Mouse (Mus musculus): ENCODE data around the gene Mfsd12. TPM values are rescaled to one million over a fixed set of nuclear protein-coding genes. Genes with fewer than 3 reads are reported as not detected.

Mfsd12 gene
- total RNA-seq, 4 experiments from 2014 or later = 1.7 to 3.1 (median 2.1) TPM

DNA sequence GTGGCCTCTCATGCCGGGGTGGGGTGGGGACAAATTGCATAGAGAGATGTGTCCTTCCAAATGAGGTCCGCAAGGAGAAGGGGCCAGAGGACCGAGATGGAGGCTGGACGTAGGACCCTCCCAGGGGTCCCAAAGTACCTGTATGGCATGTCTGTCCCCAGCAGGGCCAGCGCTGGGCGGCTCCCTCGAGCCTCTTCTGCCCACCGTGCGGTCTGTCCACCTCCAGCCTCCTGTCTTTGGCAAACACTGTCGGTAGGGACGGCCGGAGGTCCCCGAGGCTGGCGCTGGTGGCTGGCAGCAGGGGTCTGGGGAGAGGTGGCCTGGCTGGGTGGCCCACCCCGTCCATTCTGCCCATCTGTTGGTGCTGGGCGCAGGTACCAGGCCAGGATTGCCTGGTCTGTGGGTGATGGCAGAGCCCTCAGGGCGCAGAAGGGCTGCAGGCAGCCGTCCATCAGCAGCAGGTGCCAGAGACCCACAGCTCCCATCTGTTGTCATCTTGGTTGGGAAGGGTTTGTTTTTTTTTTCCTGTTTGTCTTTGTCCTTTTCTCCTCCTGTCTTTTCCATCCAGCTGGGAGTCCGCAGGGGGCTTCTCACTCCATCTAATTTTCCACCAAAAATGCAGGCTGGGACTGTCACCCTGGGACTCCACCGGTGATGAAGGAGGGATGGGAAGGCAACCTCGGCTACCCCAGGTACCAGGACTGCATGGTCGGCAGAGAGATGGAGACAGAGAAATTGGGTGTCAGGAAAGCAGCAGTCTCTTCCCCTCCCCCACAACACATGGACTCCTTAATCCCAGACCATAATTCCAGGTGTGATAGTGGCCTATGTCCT, 43.3 kb downstream of the Mfsd12 start:
- no peak for DNase-seq (ENCODE audit: low spot score in 2 of 2)

DNA sequence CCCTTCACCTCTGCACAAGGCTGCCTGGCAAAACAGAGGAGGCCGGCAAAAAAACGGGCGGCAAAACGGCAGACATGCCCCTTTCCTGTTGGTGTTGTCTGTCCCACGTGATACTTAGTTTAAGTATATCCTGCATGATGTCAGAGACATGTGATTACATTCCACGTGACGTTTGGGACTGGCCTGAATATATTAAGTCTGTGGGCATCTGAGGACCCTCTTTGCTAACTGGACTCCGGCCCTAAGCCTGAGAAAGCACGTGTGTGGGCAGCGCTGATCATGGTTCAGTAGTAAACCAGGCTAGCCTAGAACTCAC, 43.9 kb downstream of the Mfsd12 start:
- DNase-seq (ENCODE audit: low spot score in 2 of 2) = no peak

DNA sequence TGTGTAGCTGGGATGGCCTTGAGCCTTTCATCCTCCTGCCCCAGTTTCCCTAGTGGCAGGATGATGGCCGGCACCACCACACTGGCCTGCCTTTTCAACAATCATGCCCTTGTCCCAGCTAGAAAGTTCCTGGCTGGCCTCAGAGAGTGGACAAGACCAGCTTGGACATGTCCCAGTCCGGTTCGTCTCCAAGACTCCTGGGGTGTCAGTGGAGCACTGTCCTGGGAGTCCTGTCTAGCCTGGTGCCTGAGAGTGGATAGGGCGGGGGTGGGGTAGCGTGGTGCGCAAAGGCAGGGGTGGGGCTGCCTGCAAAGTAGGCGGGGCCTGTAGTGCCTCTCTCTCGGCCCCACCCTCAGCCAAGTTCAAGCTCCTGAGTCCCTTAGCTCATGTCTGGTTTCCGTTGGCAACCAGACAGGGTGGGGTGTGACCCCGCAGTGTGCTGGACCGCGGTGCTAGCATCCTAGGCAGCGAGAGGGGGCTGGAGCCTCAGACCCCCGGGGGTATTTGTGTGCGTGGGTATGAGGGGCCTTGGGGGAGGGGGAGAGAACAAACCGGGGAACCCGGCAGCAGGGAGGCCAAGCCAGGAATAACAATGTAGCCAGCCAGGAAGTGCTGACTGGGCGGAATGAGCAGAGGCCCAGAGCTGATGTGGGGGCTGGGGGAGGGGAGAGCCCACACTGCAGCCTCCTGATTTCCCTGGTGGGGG, 44.4 kb downstream of the Mfsd12 start:
- DNase-seq (ENCODE audit: low spot score in 2 of 2) = peak in 1 of 2 experiments; percentile 74

DNA sequence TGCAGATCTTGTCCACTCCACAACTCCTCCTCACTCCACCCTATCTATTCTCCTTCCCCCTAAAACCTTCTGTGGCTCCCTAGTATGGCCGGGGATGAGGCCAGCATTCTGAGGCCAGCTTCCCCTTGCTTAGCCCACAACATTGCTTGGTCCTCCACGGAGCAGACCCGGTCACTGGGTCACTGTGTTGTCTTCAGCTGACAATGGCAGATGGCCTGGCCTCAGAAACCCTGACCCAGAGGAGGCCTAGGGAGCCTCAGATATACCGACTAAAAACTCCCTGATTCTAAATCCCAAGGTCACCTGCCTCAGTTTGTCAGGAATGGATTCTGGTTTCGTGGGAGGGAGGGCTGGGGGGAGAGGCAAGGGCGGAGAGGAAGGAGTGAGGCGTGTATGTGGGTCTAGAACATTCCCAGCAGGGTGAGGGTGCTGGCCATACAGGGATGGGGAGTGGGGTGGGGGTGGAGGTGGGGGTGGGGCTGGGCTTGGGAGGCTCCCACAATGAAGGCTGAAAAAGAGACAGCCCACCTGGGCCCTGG, 45.0 kb downstream of the Mfsd12 start:
- DNase-seq (ENCODE audit: low spot score in 2 of 2) = no peak

DNA sequence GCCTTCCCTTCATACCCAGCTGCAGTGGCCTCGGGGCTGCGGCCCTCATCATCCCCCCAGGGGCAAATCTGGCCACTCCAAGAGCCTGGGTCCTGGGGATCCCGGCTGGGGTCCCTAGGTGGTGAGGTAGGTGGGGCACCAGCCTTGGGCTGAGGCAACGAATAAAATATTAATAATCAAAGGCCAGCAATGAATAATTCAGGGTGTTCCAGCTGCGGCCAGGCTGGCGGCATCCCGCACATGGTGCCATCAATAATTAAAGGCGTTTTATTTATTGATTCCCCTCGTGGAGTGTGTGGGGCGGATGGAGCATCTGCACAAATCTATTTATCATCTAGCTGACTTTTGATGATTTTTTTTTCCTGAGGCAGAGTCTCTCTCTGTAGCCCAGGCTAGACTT, 46.2 kb downstream of the Mfsd12 start:
- no peak for DNase-seq (ENCODE audit: low spot score in 2 of 2)

DNA sequence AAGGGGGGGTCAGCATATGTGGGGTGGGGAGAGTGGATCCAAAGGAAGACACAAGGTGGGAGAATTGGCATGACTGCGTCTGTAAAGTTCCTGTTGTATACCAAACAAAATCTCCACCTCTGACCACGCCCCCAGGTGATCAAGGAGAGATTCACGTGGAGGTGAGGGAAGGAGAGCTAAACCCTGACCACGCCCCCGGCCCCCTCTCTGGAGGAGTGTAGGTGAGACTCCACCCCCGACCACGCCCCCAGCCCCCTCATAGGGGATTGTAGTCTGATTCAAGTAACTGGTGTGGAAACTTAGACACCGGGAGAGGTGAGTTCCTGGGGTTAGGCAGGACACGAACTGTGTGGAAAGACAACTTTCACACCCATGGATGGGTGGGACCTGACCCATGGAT, 46.8 kb downstream of the Mfsd12 start:
- DNase-seq (ENCODE audit: low spot score in 2 of 2) = no peak

DNA sequence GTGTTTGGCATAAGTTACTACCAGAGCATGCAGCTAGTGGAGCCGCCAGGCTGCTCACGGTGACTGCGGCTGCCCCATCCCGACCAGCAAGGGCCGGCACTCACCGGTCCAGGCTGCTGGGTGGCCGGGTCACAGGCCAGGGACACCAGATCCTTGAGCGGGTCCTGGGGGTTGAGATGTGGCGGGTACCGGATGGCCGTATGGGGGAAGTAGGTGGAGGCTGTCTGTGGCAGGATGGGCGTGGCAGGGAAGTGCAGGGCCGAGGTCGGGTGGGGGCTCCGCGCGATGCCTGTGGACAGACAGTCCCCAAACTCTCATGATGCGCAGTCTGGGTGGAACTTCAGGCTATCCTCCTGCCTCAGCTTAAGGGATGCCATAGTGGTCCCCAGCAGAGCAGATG, 47.4 kb downstream of the Mfsd12 start:
- DNase-seq (ENCODE audit: low spot score in 2 of 2) = no peak

DNA sequence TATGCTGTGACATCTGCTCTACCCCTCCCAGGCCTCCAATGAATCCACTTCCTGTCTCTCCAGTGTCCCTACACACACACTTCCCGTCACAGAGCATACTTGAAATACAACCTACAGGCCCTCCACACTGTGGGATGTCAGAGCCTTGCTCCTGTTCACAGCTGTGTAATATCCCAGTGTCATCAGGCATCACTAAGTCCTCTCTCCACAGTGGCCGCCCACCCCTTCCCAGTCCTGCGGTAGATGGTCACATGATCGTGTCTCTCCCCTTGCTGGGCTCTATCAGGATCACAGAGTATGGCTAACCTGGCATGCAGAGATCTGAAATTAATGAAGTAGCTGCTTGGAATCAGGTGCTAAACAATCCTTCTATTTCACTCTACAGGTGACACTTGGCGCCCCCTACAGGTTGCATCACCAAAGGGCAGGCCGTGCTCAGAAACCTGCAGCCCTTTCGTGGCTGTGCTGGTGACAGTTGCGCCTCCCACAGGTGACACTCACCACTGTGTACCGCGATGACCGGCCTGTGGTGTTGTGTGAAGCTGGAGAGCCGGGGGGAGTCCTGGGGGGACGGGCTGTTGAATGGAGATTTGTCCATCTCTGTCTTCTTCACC, 48.4 kb downstream of the Mfsd12 start:
- DNase-seq (ENCODE audit: low spot score in 2 of 2) = no peak

DNA sequence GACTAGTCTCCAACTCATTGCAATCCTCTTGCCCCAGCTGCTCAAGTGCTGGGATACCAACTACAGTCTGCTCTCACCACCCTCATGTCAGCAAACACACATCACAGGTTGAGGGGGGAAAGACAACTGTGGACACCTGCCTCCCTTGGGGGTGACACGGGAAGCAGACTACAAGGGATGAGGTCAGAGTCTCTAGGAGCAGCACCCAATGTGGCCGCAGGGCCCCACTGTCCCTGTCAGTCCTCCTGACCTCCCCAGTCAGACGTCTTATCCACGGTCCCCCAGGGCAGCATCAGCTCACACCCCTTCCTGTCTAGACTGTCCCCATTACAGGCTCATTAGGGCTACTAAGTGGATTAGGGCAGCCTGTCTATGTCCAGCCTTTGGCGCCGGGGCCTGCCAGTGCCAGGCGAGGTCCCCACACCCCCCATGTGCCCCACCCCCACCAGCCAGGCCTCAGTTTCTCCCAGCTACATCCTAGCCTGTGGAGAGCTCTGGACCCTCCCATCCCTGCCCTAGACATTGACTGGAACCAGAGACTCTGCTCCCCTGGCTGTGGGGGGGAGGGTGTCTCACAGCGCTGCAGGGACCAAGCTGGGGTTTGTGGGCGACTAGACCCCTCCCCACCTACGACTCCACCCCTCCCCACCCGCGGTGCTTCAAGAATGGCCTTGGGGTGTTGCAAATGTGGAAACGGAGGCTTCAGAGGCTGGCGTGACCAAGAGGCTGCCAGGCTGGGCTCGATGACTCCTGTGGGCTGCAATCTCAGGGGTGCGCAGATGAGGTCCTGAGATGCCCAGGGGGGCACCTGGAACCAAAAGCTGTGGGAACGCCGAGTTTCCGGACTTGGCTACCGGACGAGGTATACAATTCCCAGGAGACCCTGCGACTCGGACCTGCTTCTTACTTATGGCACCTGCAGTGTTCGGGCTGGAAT, 49.5 kb downstream of the Mfsd12 start:
- no peak for DNase-seq (ENCODE audit: low spot score in 2 of 2)

DNA sequence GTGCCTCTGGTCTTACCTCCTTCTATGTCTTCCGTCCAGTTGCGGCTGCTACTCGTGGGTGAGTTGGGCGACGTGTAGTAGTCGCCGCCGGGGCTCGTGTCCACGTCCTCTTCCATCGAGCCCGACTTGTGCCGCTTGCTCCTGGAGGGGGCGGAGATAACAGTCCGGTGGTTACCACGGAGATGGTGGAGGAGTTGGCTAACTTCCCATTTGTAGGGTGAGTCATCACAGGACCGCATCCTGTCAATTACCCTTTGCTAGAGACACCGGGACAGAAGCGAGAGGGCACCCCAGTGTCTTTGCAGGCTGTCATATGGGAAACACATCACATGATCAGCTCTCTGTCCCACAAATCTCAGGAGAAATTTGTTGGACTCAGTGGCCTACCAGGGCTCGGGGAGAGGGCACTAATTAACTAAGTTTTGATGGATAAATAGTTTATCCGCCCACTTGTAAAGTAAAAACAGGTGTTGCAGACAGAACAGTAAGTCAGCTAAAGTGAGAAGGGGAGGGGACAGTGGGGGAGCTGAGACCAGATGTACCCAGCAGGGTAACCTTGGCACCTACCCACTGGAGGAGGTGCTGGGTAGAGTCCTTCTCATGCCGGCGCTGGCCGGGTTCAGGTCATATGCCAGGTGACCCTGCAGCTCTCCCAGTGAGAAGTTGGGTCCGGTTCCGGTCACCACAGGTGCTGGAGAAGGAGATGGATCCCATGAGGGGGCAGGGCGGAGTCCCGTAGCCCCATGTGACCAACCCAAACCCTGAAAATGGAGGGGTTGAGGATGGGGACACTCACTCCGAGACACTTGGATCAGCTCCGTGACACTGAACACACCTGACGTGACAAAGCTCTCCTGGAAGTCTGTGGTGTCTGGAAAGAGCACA, 50.5 kb downstream of the Mfsd12 start:
- DNase-seq (ENCODE audit: low spot score in 2 of 2) = peak in 1 of 2 experiments; percentile 71

DNA sequence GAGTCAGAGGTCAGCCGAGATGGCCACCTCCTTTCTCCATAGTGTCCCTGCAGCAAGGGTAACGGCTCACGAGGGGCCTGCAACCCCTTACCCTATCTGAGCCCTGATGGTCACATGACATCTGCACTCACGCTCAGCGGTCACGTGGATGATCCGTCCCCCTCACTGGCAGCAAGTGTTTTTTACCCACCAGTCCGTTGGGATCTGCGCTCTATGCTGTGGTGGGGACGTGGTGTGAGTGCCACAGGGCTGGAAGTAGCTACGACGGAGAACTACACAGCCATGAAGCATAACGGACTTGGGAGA, 51.1 kb downstream of the Mfsd12 start:
- no peak for DNase-seq (ENCODE audit: low spot score in 2 of 2)

DNA sequence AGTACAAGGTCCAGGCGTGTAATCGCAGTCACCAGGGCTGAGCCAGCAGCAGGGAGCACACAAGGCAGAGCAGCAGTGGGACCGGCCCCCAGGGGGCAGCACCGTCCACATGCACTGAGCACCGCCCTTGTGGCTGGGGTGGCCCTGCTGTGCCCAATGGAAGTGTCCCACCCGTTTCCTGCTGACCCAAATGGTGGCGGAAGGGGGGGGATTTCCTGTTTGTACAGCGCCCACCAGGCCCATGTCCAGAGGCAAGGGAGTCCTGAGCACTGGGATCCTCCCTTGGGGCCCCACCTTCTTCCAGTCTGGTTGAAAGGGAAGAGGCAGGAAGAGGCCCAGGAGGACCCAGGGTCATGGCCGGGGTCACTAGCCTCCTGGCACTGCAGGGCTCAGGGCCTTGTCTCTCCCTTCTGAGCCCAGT, 51.6 kb downstream of the Mfsd12 start:
- DNase-seq (ENCODE audit: low spot score in 2 of 2) = peak; percentile 85 to 90

DNA sequence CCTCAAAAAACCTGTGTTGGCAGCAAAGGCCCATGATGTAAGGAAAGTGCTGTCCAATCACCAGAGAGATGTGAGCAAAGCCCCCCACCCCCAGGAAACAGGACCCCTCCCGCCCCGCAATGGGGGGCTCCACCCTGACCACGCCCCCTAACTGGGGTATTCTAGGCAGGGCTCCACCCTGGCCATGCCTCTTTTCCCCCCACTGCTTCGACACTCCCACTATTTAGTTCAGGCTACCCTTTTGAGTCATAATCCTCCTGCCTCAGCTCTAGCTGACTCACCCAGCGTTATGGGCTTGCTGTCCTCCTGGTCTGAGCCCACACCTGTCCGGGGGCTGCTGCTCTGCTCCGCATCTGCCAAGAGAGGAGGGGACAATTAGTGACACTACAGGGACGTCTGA, 52.0 kb downstream of the Mfsd12 start:
- DNase-seq (ENCODE audit: low spot score in 2 of 2) = no peak

DNA sequence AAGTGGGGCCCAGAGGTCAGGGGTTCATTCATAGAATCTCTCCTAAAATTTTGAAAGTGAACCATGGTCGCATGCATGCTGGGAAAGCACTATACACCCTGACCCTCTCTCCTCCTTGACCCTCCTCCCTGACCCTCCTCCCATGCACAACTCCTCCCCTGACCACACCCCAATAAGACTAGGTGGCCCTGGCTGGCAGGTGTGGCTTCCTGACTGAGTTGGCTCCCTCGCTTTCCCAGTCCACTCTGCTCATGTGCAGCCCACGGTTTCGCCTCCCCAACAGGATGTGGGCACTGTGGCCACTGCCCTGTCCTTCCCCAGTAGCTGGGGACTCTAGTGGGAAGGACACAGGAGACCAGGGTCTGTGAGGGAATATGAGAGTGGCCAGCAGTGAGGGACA, 53.1 kb downstream of the Mfsd12 start:
- DNase-seq (ENCODE audit: low spot score in 2 of 2) = no peak

DNA sequence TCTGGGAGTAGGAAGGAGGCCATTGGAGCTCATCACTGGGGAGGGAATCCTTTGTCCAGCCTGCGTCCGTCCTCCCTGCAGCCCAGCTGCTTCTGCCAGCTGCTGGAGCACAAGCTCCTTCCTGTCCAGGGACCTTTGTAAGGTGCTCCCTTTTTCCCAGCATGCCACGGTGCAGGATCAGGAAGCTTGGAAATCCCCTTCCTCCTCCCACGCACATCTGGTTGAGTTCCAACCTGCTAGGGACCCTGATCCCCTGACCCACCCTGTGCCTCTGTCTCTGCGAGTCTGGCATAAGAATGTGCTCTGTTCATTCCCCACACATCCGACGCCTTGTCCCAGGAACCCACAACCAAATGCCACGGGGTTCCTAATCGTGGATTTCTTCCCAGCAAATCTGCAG, 53.7 kb downstream of the Mfsd12 start:
- DNase-seq (ENCODE audit: low spot score in 2 of 2) = no peak

DNA sequence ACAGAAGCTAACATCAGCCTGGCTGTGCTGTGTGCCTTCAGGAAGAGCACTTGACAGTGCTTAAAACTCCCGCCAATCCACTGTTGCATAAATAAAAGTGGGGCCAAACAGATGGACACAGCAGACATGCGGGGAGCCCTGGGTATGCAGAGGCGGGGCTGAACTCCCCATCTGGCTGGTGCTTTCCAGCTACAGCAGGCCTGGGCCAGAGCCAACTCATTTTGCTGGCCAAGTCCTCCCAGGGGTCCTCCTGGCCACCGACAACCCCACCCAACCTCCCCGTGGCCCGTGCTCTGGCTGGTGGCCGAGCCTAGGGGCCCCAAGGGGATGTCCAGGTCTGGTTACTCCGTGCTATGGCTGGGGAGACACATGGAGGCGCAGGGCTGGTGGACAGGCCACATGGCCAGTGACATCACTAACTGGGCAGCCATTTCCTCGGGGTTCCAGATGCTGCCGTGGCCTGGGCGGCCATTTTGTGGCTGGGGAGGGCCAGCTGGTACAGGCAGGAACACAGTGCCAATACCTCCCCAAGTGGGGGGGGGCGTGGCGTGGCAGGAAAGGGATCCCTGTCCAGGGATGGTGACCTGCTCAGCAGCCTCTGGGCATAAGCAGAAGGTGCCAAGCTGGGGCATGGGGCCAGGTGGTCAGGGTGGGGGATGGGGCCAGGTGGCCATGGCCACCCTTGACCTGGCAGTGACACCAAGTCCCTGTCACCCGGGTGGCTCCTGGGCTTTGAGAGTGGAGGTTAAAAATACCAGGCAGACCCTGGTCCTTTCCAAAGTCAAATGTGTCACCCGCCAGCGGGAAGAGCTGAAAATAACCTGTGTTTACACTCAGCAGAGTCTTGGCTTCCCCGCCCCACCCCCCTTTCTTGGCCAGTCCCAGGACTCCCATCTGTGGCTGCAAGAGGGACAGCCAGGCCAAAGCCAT, 54.4 kb downstream of the Mfsd12 start:
- peak; percentile 94 to 96 for DNase-seq (ENCODE audit: low spot score in 2 of 2)

DNA sequence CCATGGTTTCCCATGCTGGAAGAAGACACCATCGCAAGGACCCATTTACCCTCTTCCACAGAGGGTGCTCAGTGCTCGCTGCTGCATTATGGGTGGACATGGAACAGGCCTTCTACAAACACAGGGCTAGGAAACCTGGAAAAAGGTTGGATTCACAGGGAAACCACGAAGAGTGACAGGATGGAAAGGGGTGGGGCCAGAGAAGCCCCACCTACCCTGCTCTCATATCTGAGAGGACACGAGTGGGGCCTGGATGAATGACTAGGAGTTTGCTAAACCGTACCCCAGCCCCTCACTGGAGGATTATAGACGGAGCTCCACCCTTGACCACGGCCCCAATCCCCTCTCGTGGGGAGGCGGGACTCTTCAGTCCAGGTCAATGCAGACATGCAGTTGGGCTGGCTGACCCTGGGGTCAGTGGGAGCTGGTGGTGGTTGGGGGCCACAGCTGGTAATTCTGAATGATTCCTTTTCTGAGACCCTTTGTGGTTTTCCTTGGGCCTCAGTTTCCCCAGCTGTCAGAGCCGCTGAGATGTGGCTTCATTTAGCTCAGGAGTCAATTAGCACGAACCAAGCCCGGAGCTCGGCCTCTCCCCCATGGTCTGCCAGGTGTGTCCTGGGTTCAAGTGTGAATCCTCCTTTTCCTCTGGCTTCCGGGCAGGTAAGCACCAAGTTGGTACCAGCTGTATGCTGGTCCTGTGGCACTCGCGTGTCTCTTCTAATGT, 55.5 kb downstream of the Mfsd12 start:
- DNase-seq (ENCODE audit: low spot score in 2 of 2) = no peak
